30 mouse cellular contexts compared by ENCODE assay signal in genomic region chr7:139723986-139724385, GRCm38 (mm10). TPM values are rescaled to one million over a fixed set of nuclear protein-coding genes. Genes with fewer than 3 reads are reported as not detected.
"Had no signal": no experiment of that assay in that cellular context is flagged by ENCODE, and none has a peak within 500 bp of the region (broad histone marks: within the 10 kb centered on the region; RNA-seq: fewer than 3 reads in every experiment).

No protein-coding gene starts in this region.

- H3K27ac ChIP-seq: embryonic facial prominence, embryonic 10.5 days; embryonic facial prominence, embryonic 12.5 days; embryonic facial prominence, embryonic 13.5 days; embryonic facial prominence, embryonic 15.5 days; forebrain, embryonic 10.5 days; forebrain, embryonic 12.5 days; forebrain, embryonic 13.5 days; forebrain, embryonic 15.5 days; gastrocnemius, adult 2 months; heart, adult 2 months had no signal

- H3K4me1 ChIP-seq: embryonic facial prominence, embryonic 10.5 days; embryonic facial prominence, embryonic 12.5 days; embryonic facial prominence, embryonic 13.5 days; embryonic facial prominence, embryonic 15.5 days; forebrain, embryonic 10.5 days; forebrain, embryonic 12.5 days; forebrain, embryonic 13.5 days; forebrain, embryonic 15.5 days had no signal

- ATAC-seq: forebrain, embryonic 13.5 days; forebrain, embryonic 14.5 days; forebrain, embryonic 15.5 days; forebrain, embryonic 16.5 days; forebrain, postnatal 0 days had no signal

- H3K36me3 ChIP-seq: embryonic facial prominence, embryonic 10.5 days; embryonic facial prominence, embryonic 12.5 days; embryonic facial prominence, embryonic 13.5 days; embryonic facial prominence, embryonic 15.5 days; forebrain, embryonic 10.5 days; forebrain, embryonic 12.5 days; forebrain, embryonic 15.5 days had no signal

- H3K4me2 ChIP-seq: embryonic facial prominence, embryonic 12.5 days; embryonic facial prominence, embryonic 13.5 days; embryonic facial prominence, embryonic 15.5 days; forebrain, embryonic 12.5 days; forebrain, embryonic 13.5 days; forebrain, embryonic 15.5 days had no signal

- H3K9ac ChIP-seq: embryonic facial prominence, embryonic 12.5 days; embryonic facial prominence, embryonic 13.5 days; embryonic facial prominence, embryonic 15.5 days; forebrain, embryonic 12.5 days; forebrain, embryonic 13.5 days; forebrain, embryonic 15.5 days; forebrain, postnatal 0 days had no signal

- H3K4me3 ChIP-seq: embryonic facial prominence, embryonic 10.5 days; embryonic facial prominence, embryonic 12.5 days; embryonic facial prominence, embryonic 13.5 days; embryonic facial prominence, embryonic 15.5 days; erythroblast, embryonic 14.5 days; forebrain, embryonic 10.5 days; forebrain, embryonic 12.5 days; forebrain, embryonic 13.5 days; forebrain, embryonic 15.5 days; gastrocnemius, adult 2 months; heart, adult 2 months had no signal

- DNase-seq: cerebellum, adult 8-10 months; cerebellum, adult 9-10 months; cerebellum, adult 9-11 months; cerebellum, postnatal 10 days; cerebellum, postnatal 14 days; cerebellum, postnatal 25 days; cerebellum, postnatal 36 days; embryo, embryonic 11 days; forebrain, postnatal 0 days; gastrocnemius, adult 2 months; gastrocnemius, postnatal 10 days; gastrocnemius, postnatal 14 days; gastrocnemius, postnatal 25 days; gastrocnemius, postnatal 36 days; heart, adult 18-20 months; heart, adult 2 months had no signal

- H3K9me3 ChIP-seq: embryonic facial prominence, embryonic 10.5 days; embryonic facial prominence, embryonic 12.5 days; embryonic facial prominence, embryonic 13.5 days; embryonic facial prominence, embryonic 15.5 days; forebrain, embryonic 10.5 days; forebrain, embryonic 12.5 days; forebrain, embryonic 13.5 days; forebrain, embryonic 15.5 days had no signal

- H3K27me3 ChIP-seq: embryonic facial prominence, embryonic 12.5 days; embryonic facial prominence, embryonic 13.5 days; embryonic facial prominence, embryonic 15.5 days; forebrain, embryonic 12.5 days; forebrain, embryonic 13.5 days; forebrain, embryonic 15.5 days had no signal

RNA-seq across cellular contexts. Expression of gene Cfap46, which starts 40.4 kb away (rescaled TPM):
- total RNA-seq: common myeloid progenitor, adult 5-6 weeks; gastrocnemius, adult 18-20 months; granulocyte monocyte progenitor cell, adult 5-6 weeks had no signal
- polyA plus RNA-seq: erythroblast, embryonic 14.5 days had no signal
